Mouse (Mus musculus) urinary bladder, adult 2 months (tissue): ENCODE measurements around the gene Frat2. TPM values are rescaled to one million over a fixed set of nuclear protein-coding genes. Genes with fewer than 3 reads are reported as not detected.
"Not testable (repeated sequence)": the region's sequence is repeated elsewhere in the genome, so short reads cannot be mapped to it uniquely, and the experiment has no call there.

Experiments used
- DNase-seq: peaks from one replicate; pipeline ENCODE4 v3.0.0; 2022; ENCODE audit warnings: low spot score
- polyA plus RNA-seq: library from polyadenylated mRNA; depleted of rRNA; stranded (reverse); fragments of >200 nt; gene quantifications from 2 replicates; pipeline ENCODE4 v1.2.3, GENCODE M21; 2012; rRNA removed

Frat2 gene
- polyA plus RNA-seq = 1.8 and 2.3 TPM in 2 replicates

- peak; percentile 84 for DNase-seq
Measured at GRCm38 (mm10) chr19:41847992-41848851, at the start of gene Frat2. Gene Frat2 (minus strand): TSS chr19:41848132.

- no peak for DNase-seq
Measured at GRCm38 (mm10) chr19:41896319-41896711, 48.4 kb upstream of the Frat2 start.

GRCm38 (mm10) chr19:41895460-41896318, 47.8 kb upstream of the Frat2 start, which contains the start of gene Rrp12:
Gene Rrp12 (minus strand): TSS chr19:41896173.
- DNase-seq = peak; percentile 46

- DNase-seq = no peak
Measured at GRCm38 (mm10) chr19:41894959-41895358, 47.0 kb upstream of the Frat2 start.

GRCm38 (mm10) chr19:41888191-41888590, 40.3 kb upstream of the Frat2 start:
- DNase-seq = no peak

GRCm38 (mm10) chr19:41883882-41884281, 36.0 kb upstream of the Frat2 start:
- DNase-seq = no peak

GRCm38 (mm10) chr19:41881842-41882241, 33.9 kb upstream of the Frat2 start:
- no peak for DNase-seq

GRCm38 (mm10) chr19:41874356-41874755, 26.4 kb upstream of the Frat2 start:
- DNase-seq = no peak

GRCm38 (mm10) chr19:41872285-41872684, 24.4 kb upstream of the Frat2 start:
- DNase-seq = no peak

- DNase-seq = not testable (repeated sequence)
Measured at GRCm38 (mm10) chr19:41869946-41870345, 22.0 kb upstream of the Frat2 start.

GRCm38 (mm10) chr19:41869296-41869695, 21.4 kb upstream of the Frat2 start:
- no peak for DNase-seq

- no peak for DNase-seq
Measured at GRCm38 (mm10) chr19:41866707-41867106, 18.8 kb upstream of the Frat2 start.

- no peak for DNase-seq
Measured at GRCm38 (mm10) chr19:41857816-41858310, 9.9 kb upstream of the Frat2 start.

- DNase-seq = no peak
Measured at GRCm38 (mm10) chr19:41857086-41857762, 9.3 kb upstream of the Frat2 start.

GRCm38 (mm10) chr19:41852423-41852822, 4.5 kb upstream of the Frat2 start:
- no peak for DNase-seq

GRCm38 (mm10) chr19:41850719-41851543, 3.0 kb upstream of the Frat2 start:
- DNase-seq = no peak

GRCm38 (mm10) chr19:41850021-41850718, 2.2 kb upstream of the Frat2 start:
- DNase-seq = no peak

- DNase-seq = not testable (repeated sequence)
Measured at GRCm38 (mm10) chr19:41847614-41847991, 329 bp downstream of the Frat2 start.

- DNase-seq = peak; percentile 47
Measured at GRCm38 (mm10) chr19:41847091-41847581, 796 bp downstream of the Frat2 start.
